Mouse (Mus musculus) ES-E14 (cell line): Measurements from ENCODE around the gene 1110008L16Rik. TPM values are rescaled to one million over a fixed set of nuclear protein-coding genes. Genes with fewer than 3 reads are reported as not detected.

Experiments
- DNase-seq: peaks from one replicate; pipeline ENCODE4 v3.0.0-alpha.2; 2013; ENCODE audit warnings: low read depth, low spot score
- H3K27ac ChIP-seq: 2 replicates; pipeline ENCODE4 v1.5.1; 2012; ENCODE audit warnings: low read depth, mild to moderate bottlenecking, low read length, moderate library complexity, mixed read lengths; ENCODE audit not compliant: poor library complexity, insufficient read depth, severe bottlenecking
- H3K36me3 ChIP-seq: 2 replicates; pipeline ENCODE4 v1.6.1; 2012; ENCODE audit warnings: mild to moderate bottlenecking, low read length, moderate library complexity, mixed read lengths; ENCODE audit not compliant: control insufficient read depth, poor library complexity, insufficient read depth, severe bottlenecking
- H3K4me1 ChIP-seq, 2 experiments: fragments of 150-350 bp in 1 of 2; sonication (generic) in 1 of 2; 2 replicates each; pipeline ENCODE4 v1.6.1; 2012; ENCODE audit warnings: low read length in 2 of 2, mild to moderate bottlenecking in 1 of 2, mixed read lengths in 1 of 2; ENCODE audit not compliant: control insufficient read depth in 2 of 2, insufficient read depth in 2 of 2, poor library complexity in 1 of 2
- H3K4me3 ChIP-seq, 2 experiments: fragments of 150-350 bp in 1 of 2; sonication (generic) in 1 of 2; 2 replicates each; pipeline ENCODE4 v1.5.1; 2012; ENCODE audit warnings: low read length in 2 of 2, low read depth in 1 of 2, mild to moderate bottlenecking in 1 of 2, mixed read lengths in 1 of 2; ENCODE audit not compliant: insufficient read depth in 1 of 2, poor library complexity in 1 of 2, severe bottlenecking in 1 of 2
- H3K9ac ChIP-seq: 2 replicates; pipeline ENCODE4 v1.6.1; 2012; ENCODE audit warnings: low read depth, mild to moderate bottlenecking, low read length, mixed read lengths; ENCODE audit not compliant: poor library complexity, insufficient read depth, severe bottlenecking
- H3K9me3 ChIP-seq: fragments of 150-350 bp; sonication (generic); 2 replicates; pipeline ENCODE4 v1.6.1; 2012; ENCODE audit warnings: low read depth, mild to moderate bottlenecking, low read length; ENCODE audit not compliant: control insufficient read depth, insufficient read depth
- CHD2 ChIP-seq: IDR thresholded peaks from 2 replicates; pipeline ENCODE4 v1.6.1; 2014; ENCODE audit warnings: mild to moderate bottlenecking, low read depth, low read length, inconsistent platforms
- HCFC1 ChIP-seq: IDR thresholded peaks from 2 replicates; pipeline ENCODE4 v1.6.1; 2012; ENCODE audit warnings: low read length, inconsistent platforms, borderline replicate concordance; ENCODE audit not compliant: insufficient read depth
- MAFK ChIP-seq: IDR thresholded peaks from 2 replicates; pipeline ENCODE4 v1.6.1; 2014; ENCODE audit warnings: mild to moderate bottlenecking, low read depth, low read length, inconsistent platforms; ENCODE audit not compliant: insufficient read depth
- ZC3H11A ChIP-seq: IDR thresholded peaks from 2 replicates; pipeline ENCODE4 v1.6.1; 2012; ENCODE audit warnings: low read depth, mild to moderate bottlenecking, inconsistent platforms, low read length, borderline replicate concordance
- ZNF384 ChIP-seq: IDR thresholded peaks from 2 replicates; pipeline ENCODE4 v1.6.1; 2012; ENCODE audit warnings: low read depth, low read length, inconsistent platforms
- in situ Hi-C, 2 experiments: fragments of 600-800 bp; cut with MboI; formaldehyde crosslinking; loops; one replicate each; pipeline ENCODE4 v1.15.1; 2025; ENCODE audit warnings: low sequenced_read_pairs in 2 of 2, inconsistent platforms in 1 of 2; ENCODE audit not compliant: unreplicated experiment in 2 of 2
- total RNA-seq: library from RNA; depleted of rRNA; stranded (reverse); fragments of 300-350 nt; gene quantifications from 2 replicates; pipeline ENCODE4 v1.2.3, GENCODE M21; 2012

1110008L16Rik gene
- total RNA-seq, 1 experiment = 32.5 TPM

DNA sequence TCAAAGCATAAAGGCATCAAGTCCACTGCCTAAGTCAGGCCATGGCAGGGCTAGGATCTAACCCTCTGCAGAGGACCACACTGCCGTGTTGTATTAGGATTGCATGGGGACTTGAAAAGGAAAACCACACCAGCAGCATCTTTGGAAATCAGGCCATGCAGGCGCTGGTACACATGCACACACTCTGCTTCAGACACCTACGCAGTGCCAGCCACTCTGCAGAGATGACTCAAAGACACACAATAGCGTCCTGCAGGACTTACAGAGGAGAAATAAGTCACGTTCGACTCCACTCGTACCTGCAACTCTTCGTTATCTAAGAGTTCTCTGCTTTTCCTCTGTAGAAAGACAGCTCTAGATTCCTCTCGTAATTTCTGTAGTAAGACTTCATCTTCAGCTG, 1.3 kb upstream of the 1110008L16Rik start:
- in situ Hi-C loops = no loop called here
- Histone ChIP-seq H3K9ac (no peak overlapping the region), H3K4me1 (peaks cover 0 to 9% of the 10 kb centered on the region in 2 experiments; a peak in 2 of 4 replicates), H3K4me3 (no peak overlapping the region), H3K9me3 (no peaks in the 10 kb centered on the region), H3K36me3 (peaks cover 11% of the 10 kb centered on the region), H3K27ac (no peak overlapping the region)
- TF ChIP-seq MAFK (no peak), HCFC1 (no peak), ZC3H11A (no peak), CHD2 (no peak), ZNF384 (no peak)
- DNase-seq = no peak

DNA sequence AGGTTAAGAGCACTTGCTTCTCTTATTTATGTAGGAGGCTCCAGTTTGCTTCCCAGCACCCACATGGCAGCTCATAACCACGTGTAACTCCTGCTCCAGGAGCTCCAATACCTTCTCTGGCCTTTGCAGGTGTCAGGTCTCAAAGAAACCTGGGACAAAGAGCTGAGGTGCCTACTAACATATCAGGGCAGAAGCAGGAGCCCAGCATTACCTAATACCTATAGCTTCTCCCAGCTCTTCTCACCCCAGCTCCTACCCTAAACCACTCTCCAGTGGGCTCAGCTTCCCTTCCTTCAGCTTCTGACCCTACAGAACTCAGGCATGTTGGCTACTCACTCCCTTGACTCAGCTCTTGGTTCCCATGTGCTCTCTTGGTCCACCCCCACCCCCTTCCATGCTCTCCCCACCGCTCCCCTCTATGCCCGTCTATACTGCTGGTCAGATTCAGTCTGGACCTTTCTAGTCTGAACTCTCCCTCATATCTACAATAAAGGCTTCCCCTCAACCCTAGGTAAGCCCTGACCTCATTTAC, 1.5 kb downstream of the 1110008L16Rik start:
- Histone ChIP-seq H3K27ac (no peak overlapping the region; the same call in 1 of the 2 replicates), H3K4me3 (peak overlapping the region in 1 of 2 experiments; percentile 86; a peak in 1 of 4 replicates), H3K9me3 (no peaks in the 10 kb centered on the region), H3K36me3 (peaks cover 5% of the 10 kb centered on the region), H3K9ac (peak overlapping the region; percentile 54; the same call in 1 of the 2 replicates), H3K4me1 (peaks cover 0 to 12% of the 10 kb centered on the region in 2 experiments; a peak in 2 of 4 replicates)
- in situ Hi-C loops = no loop called here
- DNase-seq = no peak
- TF ChIP-seq HCFC1 (no peak), ZC3H11A (no peak)

DNA sequence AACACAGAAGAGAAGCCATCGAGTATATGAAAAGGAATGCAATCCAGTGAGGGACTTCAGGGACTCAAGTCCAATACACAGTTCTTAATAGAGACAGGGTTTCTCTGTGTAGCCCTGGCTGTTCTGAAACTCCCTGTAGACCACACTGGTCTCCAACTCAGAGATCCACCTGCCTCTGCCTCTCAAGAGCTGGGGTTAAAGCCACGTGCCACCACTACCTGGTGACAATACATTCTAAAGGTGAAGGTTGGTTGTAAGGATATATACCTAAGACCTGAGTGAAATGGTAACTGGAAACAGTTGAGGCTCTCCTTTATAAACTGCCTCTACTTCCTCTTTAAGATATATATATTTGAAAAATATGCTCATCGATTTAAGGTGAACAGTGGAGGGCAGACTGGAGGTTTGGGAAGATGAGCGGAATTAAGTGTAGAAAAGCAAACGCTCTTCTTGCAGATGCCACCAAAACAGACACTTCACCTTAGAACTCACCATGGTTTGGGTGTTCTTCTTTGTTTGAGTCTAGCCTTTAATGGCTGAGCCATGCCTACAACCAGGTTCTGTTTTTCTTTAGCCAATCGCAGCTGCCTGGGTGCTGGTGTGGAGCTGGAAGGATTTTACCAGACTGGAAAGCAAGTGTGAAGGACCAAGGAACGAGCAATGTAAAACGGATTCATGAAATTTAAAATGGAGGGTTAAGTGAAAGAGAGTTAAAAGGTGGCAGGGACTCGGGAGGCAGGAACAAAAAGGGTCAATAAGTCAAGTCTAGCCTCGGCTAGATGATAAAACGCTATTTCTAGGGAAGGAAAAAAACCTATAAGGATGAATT, 2.3 kb downstream of the 1110008L16Rik start:
- peak overlapping the region; percentile 86 to 87 for H3K4me3 ChIP-seq
- no peak for TF ChIP-seq ZC3H11A
- no peak for TF ChIP-seq MAFK
- no peak for TF ChIP-seq CHD2
- no peak for TF ChIP-seq HCFC1
- TF ChIP-seq ZNF384 = no peak
- peaks cover 7% of the 10 kb centered on the region for H3K36me3 ChIP-seq
- in situ Hi-C loops = no loop called here
- no peaks in the 10 kb centered on the region for H3K9me3 ChIP-seq
- peak overlapping the region; percentile 17; the same call in 1 of the 2 replicates for H3K27ac ChIP-seq
- DNase-seq = no peak
- H3K9ac ChIP-seq = peak overlapping the region; percentile 91
- peaks cover 0 to 12% of the 10 kb centered on the region in 2 experiments; a peak in 2 of 4 replicates for H3K4me1 ChIP-seq

DNA sequence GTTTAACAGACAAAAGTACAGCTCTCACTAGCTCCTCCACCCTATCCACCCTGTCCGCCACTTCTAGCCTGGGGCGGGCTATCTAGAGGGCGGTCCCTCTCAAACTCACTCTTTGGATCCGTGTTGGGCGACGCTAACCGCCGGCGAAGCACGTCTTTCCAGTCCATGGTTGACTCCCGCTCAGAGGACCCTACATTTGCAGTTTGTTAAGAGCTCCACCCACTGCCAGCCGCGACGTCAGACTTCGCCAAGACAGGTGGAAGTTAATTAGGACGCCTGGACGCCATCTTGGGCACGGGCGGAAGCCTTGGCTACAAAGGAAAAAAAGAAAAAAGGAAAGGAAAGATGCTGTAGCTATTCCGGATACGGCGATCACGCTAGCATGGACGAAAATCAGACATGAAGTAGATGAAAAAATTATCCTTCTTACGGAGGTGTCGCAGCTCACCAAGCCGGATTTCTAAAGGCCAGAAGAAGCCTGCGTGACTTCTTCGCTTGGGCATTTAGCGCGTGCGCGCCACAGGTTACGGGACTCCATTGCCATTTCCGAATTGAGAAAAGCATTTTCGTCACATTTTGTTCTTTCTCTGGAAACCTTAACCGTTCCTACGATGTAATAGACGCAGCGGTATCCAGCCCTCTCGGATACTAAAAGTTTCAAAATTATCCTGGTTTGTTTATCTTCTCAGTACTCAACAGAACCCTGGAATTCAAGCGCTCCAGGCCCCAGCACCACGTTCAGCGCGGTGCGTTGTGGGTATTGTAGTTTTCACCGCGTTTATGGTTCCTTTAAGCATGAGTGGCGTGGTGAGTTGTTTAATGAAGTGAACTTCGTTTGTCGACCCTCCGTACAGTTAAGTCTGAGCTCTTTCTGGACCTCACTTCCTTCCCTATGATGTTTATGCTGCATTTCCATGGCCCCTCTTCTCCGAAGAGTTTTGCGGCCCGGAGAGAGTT, 3.4 kb downstream of the 1110008L16Rik start, which contains the start of gene Ppp2r3c:
Gene Ppp2r3c (minus strand): TSS at position 514 of the 957 bp plus-strand sequence.
- TF ChIP-seq ZNF384 (peak; percentile 63; the same call in 1 of the 2 replicates), MAFK (no peak), HCFC1 (peak; percentile 91), ZC3H11A (peak; percentile 97), CHD2 (no peak)
- Histone ChIP-seq H3K36me3 (peaks cover 10% of the 10 kb centered on the region), H3K4me1 (peaks cover 0 to 12% of the 10 kb centered on the region in 2 experiments; a peak in 2 of 4 replicates), H3K4me3 (peak within 1 kb of the TSS; percentile 86 to 87), H3K9ac (peak within 1 kb of the TSS; percentile 91), H3K27ac (peak within 1 kb of the TSS; percentile 72), H3K9me3 (no peaks in the 10 kb centered on the region)
- in situ Hi-C loops = no loop called here
- peak; percentile 94 for DNase-seq
